32 mouse cellular contexts compared by ENCODE assay signal in the genomic region with DNA sequence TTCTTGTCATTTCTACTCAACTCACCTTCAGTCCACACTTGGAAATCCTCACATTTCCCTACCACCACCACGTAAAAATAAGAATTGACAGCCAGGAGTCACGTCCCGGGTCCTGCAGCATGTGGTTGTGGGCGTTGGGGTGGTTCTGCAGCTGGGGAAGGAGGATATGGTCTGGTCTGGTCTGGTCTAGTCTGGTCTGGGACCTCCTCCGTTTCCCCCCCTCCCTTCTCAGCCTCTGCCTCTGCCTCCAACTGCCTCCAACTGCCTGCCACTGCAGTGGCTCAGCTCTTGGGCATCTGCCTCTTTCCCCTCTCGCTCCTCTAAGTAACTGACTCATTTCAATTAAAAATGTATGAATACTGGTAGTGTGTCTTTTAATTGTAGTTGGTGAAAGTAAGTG. TPM values are rescaled to one million over a fixed set of nuclear protein-coding genes. Genes with fewer than 3 reads are reported as not detected.
"Had no signal": no experiment of that assay in that cellular context is flagged by ENCODE, and none has a peak within 500 bp of the region (broad histone marks: within the 10 kb centered on the region; RNA-seq: fewer than 3 reads in every experiment).

No protein-coding gene starts in this region.

RNA-seq across cellular contexts. Expression of gene Gm1527, which starts 4.5 kb away (rescaled TPM):
- total RNA-seq: common myeloid progenitor, adult 5-6 weeks; forebrain, postnatal 0 days; gastrocnemius, adult 18-20 months; gastrocnemius, adult 2 months; gastrocnemius, adult 8-10 months; gastrocnemius, postnatal 10 days; gastrocnemius, postnatal 14 days; gastrocnemius, postnatal 25 days; gastrocnemius, postnatal 36 days; gastrocnemius, postnatal 4 days; granulocyte monocyte progenitor cell, adult 5-6 weeks; heart, adult 18-20 months; heart, adult 2 months; heart, adult 8-10 months had no signal
- polyA plus RNA-seq: cortical plate, adult 2 months; embryonic facial prominence, embryonic 10.5 days; embryonic facial prominence, embryonic 11.5 days; embryonic facial prominence, embryonic 12.5 days; embryonic facial prominence, embryonic 13.5 days; embryonic facial prominence, embryonic 14.5 days; embryonic facial prominence, embryonic 15.5 days; erythroblast, embryonic 14.5 days; forebrain, embryonic 10.5 days; forebrain, embryonic 11.5 days; forebrain, embryonic 12.5 days; forebrain, embryonic 13.5 days; forebrain, embryonic 14.5 days; forebrain, embryonic 15.5 days; forebrain, embryonic 16.5 days; forebrain, postnatal 0 days; frontal cortex, adult 2 months; gonadal fat pad, adult 2 months; heart, adult 2 months; heart, embryonic 10.5 days had no signal
